Mouse (Mus musculus) T-helper 1 cell (primary cell): ENCODE measurements around the gene H6pd.

Experiments
- in situ Hi-C: fragments of 300-600 bp; cut with MboI, MseI; formaldehyde crosslinking; loops from one replicate; pipeline ENCODE4 v1.15.1; 2025; ENCODE audit warnings: high pct_unique_total_duplicates

The H6pd gene

DNA sequence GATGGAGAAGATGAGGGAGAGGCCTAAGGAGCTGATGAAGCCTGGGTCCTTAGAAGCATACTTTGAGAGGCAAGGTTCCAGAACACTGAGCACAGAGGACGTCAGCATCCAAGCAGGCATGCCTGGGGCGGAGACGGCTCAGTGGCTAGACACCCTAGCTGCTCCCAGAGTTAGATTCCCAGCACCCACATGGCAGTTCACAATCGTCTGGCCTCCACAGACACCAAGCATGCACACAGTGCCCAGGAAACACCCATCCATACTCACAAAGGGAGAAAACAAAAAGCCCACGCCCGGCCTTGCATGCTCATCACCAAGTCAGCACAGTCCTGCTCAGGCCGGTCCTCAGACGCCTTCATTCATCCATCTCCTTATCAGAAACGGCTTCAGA, 9.3 kb downstream of the H6pd start:
- in situ Hi-C loops, result no loop called here

DNA sequence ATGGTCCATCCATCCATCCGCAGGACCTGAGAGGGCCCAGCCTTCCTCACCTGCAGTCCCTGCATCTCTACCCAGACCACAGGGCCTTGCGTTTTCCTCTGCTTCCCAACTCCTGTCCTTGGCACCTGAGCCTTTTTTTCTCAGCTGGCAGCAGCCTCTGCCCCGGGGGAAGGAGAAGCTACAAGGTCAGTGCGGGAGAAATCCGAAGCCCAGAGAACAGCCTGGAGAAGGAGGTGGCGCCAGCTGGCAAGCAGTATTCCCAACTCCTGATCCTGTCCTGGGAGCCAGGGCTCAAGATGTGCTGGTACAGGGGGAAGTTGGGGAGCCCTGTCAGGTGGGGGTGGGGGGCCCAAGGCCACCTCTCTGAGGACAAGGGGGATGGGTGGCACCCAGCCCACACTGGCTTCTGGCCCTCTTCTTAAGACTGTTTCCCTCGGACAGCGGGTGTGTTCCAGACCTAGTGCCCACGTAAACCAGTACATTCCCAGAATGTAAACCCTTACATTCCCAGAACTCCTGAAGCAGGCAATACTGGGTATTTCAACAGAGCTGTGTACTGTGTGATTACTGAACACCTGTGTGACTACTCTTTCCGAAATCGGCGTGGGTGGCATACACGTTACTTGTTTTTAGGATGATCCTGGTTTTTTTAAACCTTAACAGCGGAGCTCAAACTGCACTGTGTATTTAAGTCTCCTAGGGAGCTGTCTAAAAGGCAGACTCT, 9.9 kb downstream of the H6pd start:
- in situ Hi-C loops, result no loop called here

DNA sequence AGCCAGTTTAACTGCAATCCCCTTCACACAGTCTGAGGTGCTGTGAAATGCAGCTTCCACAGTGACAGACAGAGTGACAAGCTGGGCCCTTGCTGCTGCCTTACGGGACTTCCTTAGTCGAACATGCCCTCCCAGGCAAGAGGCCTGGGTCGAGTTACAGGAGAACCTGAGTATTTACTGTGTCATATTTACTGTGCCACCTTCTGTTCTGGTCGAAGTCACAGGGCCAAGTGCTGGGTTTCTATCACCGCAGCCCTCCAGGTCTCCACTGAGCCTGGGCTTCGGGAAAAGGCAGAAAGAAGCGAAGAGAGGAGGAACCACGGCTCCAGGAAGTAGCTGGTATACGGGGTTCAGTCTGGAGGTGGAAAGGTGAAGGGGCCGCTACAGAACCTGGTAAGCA, 10.8 kb downstream of the H6pd start:
- in situ Hi-C loops, result no loop called here

DNA sequence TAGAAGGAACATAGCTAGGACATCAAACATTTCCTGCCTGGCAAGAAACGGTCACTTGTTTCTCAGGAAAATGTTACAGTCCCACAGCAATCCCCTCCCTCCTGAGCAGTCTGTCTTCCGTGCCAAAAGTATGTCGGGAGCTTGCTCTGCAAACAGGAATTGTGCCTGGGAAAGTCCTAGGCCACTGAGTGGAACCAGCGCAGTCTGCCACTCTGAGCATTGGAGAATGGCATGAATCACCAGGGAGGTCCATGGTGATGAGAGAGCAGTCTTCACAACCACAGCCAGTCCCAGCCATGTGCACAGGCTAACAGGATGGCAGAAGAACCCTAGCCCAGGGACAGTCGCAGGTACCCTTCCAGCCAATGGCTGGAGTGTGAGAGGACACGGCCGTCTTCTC, 12.4 kb downstream of the H6pd start:
- in situ Hi-C loops, result no loop called here

DNA sequence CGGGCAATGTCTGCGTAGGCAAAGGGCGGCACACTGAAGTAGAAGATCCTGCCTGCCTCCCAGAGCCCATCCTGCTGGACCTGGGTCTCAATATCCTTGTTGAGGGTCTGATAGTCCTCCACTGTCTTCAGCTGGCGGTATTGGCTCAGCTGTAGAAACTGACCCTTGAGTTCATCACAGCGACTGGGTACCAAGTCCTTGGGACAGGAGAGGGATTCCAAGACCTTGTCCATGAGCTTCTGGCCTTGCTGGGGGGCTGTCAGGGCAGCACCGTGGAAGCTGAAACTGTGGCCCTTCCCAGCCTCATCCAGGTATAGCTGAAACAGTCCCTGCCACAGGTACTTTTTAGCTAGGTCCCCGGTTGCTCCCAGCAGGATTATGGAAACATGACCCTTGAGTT, 12.9 kb downstream of the H6pd start:
- in situ Hi-C loops, result no loop called here

DNA sequence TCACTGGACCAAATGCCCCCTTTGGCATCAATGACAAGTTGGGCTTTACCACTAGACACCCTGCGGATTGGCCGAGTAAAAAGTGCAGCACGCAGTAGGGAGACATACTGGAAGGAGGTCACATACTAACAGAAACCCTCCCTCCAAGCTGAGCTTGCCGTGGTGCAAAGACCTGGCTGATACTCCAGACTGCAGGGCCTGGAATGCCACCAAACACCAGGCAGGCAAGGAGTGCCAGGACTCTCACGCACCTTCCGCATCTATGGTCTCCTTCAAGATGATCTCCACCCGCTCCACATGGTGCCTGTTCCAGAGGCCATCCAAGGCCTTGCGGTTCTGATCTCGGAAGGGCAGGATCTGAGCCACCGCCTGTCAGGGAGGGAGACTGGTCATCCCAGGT, 14.6 kb downstream of the H6pd start:
- in situ Hi-C loops, result no loop called here

DNA sequence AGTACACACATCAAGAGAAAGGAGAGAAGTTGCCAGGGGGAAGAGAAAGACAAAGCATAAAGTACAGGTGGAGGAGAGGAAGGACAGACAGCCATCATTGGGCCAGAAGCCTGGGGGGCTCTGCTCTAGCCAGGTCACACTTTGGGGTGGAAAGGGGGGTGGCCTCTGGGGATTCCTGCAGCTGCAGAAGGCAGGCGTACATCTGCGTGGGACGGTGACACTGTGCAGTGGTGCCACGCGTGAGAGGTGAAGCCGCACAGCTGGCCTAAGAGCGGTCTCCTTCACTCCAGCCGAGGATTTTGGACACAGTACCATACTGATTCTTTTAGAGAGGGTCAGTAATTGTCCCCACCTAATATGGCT, 16.2 kb downstream of the H6pd start:
- in situ Hi-C loops, result no loop called here

DNA sequence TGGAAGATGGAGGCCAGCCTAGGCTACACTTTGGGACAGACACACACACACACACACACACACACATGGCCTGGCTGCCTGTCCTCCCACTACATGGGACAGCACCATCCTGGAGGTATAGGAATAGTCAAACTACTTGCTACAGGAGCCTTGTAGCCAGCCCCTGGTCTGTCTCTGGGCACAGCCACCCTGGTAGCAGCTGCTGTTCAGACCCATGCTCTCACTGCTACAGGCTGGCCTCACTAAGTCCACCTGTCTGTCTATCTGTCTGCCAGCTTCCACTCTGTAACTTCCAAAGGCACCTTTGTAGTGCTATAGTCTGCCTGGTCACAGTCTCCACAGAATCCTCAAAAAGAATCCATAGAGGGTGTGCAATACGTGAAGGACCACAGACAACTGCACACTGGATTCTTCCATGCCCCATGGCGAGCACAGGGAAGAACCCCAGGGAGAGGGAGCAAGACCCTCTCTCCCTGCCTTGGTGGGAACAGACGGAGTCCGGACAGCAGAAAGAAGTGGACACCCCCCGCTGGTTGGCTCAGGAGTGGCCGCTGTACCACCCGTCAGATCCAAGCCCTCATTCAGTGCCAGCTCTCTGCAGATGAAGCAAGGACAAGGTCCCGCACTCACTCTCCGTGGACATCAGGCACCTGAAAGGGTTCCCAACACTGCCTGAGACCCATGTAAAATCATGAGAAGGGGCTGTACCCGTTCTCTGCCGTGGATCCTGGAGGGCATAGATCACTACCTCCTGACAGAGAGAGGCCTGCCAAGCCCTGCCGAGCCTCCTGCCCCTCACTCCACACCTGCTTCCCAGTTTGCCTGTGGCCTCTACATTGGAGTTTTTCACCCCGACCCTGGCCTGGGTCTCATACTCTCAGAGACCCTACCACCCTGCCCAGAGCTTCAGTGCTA, 16.8 kb downstream of the H6pd start:
- in situ Hi-C loops, result no loop called here

DNA sequence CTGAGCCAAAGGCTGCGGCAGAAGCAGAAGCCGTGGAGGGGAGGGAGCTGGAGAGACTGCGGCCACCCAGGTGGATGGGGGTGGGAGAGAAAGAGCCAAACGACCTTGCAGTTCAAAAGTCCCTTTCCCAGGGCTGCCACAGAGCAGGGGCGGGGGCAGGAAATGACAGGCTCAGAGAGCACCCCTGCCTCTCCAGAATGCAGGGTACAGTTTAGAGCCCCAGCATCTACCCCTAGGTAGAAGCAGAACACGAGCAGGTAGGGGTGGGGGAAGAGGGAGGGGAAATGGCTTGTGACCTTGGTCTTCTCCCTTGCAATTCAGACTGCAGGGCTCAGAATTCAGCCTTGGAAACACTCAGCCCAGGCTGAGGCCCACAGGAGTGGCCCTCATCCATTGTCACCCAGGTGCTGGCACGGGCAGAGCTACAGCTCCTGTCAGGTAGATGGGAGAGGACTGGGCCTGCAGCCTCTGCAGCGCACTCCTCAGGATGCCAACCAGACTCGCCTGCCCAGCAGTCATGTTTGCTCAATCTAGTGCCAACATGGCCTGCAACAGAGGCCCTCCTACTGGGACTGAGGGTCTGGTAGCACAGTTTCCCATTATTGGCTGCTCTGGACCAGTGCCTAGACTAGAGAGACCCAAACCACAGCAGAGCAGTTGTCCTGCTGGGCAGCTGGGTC, 17.7 kb downstream of the H6pd start:
- in situ Hi-C loops, result no loop called here

DNA sequence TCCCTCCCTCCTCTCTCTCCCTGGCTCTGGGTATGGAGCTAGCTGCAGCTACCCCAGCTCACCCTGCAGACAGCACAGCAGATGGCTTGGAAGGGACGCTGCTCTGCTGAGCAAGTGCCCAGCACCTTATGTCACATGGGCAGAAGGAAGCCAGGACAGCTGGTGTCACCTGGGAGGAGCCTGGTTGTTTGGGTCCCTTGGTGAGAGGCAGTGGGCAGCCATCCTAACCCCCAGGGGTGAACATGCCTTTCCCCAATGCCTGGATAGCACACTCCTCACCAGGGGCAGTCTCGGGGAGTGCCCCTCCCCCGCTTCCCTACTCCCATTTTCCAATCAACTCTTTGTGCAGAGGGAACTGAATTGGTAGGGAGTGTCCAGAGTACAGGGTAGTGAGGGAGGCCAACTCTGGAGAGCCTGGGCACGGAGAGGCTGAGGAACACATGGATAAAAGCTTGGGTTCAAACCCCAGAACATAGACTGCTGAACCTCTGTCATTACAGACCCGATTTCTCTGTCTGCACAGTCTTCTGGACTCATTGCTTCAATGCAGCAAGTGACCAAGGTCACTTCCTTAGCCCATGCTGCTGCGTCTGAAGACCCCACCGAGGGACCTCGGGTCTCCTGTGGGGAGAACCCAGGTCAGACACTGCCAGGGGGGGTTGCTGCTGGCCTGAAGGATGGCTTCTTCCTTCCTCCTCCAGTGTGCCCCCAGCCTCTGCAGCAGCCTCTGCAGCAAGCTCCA, 18.4 kb downstream of the H6pd start:
- in situ Hi-C loops, result no loop called here

DNA sequence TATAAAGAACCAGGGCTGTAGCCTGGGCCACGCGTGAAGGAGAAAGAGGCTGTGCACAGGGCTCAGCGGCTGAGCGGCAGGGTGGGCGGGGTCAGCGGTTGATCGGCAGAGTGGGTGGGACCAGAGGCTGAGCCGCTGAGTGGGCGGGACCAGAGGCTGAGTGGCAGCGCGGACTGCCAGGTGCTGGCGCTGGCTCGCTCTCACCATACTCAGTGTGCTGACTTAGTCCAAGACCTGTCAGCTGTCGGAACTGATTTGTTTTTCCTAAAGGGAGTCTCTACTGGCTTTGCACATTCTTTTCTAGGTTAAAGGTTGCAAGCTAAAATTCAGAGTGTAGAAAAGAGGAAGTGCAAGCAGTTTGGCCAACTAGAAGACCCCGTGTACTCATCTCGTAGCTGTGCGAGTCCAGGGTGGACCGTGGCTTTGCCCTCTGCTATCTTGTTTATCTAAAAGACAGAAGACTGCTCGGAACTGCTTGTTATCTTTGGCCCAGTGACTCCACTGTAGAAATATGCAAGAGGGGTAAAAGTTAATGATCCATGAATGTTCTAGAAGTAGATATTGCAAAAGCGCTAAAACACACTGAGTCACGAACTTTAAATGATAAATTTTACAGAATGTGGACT, 19.8 kb downstream of the H6pd start:
- in situ Hi-C loops, result no loop called here

DNA sequence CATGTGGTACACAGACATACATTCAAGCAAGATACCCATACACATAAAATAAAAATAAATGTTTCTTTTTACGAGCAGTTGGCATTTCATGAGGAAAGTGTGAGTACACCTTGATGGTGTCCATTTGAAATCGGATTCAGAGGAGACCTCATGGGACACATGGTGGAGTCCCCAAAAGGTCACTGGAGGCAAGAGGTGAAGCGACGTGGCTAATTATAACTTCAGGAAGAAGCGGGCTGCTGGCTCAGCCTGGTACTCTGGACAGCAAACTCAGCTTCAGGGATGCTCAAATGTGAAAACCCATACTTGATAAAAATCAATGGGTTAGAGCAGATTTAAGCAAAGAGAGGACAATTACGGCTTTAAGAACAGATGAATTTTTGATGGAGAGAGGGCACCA, 20.5 kb downstream of the H6pd start:
- in situ Hi-C loops, result no loop called here

DNA sequence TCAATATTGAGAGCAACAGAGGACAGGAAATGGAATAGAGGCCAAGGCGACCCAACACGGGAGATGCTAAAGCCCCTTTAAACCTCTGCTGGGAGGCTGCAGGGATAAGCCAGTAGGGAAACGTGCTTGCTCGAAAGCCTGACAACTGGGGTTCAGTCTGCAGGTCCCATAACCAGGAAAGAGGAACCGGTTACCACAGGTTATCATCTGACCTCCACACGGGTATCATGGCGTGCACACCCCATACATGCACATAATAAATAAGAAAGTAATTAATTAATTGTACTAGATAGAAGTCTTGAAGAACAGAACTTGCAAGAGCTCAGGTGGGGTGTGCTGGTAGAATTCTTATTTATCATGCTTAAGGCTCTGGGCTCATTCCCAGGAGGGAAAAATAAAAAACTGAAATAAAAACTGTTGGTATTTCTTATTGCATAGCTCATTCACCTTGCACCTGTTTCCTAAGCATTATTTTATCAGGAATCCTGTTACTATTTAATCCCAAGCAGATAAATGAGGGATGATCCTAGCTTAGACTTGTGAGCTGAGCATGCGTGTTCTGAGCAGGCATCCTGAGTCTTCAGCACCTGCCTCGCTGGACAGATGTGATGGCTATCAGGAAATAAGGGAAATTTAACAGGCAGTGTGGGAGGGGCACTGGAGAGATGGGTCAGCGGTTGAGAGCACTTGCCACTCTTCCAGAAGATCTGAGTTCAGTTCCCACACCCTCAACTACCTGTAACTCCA, 22.0 kb downstream of the H6pd start:
- in situ Hi-C loops, result no loop called here

DNA sequence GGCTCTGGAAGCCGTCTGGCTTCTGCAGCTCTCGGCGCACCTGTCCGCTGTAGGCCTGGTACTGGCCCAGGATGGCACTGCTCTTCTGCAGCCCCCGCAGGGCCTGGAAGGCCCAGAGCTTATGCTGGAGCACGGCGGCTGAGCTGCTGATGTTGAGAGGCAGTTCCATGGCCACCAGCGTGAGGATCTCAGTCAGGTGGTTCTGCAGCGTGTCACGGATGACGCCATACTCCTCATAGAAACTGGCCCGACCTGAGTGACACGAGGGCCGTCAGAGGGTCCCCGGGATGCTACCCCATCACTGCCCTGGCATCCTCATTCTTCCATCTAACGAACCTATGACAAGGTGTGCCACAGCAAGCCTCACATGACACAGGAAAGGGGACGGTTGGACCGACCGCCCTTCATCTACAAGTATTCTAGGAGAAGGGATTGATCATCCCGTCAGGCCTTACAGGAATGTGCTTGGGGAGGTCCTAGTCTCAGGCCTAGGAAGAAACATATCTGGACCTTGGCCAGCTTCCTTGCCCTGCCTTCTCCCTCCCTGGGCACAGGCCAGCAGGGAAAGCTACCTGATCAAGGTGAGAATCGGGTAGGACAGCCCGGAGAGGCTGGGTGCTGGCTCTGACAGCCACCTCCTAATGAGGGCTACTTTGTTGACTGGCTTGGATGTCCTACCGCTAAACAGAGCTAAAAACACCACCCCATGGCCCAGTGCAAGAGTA, 24.7 kb downstream of the H6pd start:
- in situ Hi-C loops, result no loop called here

DNA sequence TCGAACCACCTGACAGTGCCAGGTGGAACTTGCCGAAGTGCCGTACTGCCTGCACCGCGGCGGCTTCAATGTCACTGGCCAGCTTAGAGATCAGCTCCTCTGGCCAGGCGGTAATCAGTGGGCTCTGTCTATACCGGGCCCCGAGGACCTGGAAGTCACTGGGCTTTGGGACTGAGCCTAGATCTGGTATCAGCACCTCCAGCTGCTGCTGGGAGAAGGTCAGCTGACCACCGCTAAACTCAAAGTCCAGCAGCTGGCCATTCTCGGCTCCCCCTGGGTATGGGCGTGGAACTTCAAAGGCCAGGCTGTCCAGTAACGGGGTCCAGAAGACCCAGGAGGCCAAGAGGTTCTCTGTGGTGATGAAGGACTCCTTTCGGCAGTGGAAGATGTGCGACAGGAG, 26.7 kb downstream of the H6pd start:
- in situ Hi-C loops, result no loop called here

DNA sequence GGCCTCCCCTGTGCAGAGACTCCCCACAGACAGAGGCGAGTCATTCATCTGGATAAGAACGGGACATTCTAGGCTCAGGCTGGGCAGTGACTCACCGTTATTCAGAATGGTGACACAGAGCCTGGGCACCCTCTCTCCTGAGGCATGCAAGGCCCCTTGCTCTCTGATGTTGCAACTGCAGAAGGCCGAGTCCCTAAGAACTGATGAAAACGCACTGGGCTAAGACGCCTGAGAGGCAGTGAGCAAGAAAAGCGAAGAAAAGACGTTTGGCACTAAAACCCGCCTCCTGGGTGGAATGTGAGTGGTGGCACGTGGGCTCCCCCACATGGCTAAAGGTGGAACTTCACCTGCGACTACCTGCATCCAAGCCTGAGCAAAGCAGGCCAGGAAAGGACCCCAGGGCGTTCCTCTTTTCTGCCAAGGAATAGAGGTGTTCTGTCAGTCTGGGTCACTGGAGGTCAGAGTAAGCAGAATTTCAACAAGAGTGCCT, 29.0 kb downstream of the H6pd start:
- in situ Hi-C loops, result no loop called here

DNA sequence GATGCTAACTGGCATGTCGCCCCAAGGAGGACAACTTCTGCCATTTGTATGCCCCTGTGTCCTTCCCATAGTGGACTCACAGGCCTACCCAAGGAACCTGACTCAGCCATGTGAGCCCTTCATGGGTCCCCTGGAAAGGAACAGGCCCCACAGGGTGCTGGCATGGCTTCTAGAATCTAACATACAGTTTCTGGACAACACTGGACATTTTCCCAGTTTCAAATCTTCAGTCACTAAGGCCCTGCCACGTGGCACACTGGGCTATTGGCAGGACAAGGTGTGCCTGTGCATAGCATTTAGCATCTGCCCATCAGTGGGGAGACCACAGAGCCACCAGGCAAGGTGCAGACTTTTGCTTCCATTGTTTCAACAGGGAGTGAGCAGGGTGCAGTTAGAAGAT, 30.0 kb downstream of the H6pd start:
- in situ Hi-C loops, result no loop called here

DNA sequence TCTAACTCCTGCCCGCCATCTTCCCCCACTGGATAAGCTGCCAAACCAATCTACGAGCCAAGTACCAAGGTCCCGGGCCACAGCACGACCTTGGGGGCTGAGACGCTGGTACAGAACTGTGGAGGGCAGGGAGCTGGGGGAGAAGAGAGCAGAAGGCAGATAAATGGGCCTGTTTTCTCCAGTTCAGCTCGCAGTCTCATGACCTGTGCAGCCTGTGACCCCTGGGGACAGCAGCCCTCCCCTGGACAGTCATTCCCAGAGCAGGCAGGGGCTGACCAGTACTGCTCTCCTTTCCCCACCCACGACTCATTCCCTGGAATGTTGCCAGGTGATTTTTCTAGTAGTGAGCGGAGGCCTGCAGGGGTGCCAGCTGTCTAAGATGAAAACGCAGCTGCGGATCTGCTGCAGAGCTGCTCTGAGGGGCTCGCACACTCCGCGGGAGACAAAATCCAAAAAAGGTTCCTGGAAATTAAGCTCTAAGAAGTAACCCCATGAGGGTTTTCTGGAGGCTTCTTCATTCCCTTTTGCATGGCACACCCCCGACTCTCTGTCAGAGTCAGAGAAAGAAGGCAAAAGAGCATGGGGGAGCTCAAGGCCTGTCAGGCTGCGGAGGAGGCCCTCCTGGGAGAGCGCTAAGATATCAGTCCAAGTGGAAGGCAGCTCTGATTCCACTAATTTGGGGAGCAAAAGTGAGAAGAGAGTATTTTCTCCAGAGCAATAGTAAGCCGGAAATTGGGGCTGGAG, 30.9 kb downstream of the H6pd start:
- in situ Hi-C loops, result no loop called here

DNA sequence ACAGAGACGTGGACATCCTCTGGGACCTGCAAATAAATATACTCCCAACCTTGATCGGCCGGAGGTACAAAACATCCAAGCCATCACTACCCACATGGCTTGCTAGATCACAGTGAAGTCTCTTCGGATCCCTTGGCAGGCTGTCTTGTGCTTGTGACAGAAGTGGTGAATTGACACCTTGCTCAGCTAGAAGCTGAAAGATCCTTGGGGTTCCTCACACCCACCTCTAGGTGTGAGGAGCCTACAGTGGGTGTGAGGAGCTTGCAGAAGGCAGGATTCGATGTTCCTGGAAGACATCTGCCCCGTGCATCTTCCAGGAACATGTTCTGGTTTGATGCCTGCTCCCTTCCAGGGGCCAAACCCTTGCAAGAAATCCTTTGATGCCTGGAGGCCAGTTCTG, 31.6 kb downstream of the H6pd start:
- in situ Hi-C loops, result no loop called here
